Mouse (Mus musculus): ENCODE measurements around the gene Irf9. TPM values are rescaled to one million over a fixed set of nuclear protein-coding genes. Genes with fewer than 3 reads are reported as not detected.

The Irf9 gene
- polyA plus RNA-seq, 2 experiments, result 9.8 to 21.0 TPM

- H3K27me3 ChIP-seq (ENCODE audit: control insufficient read depth, insufficient read depth, low read length), result no peaks in the 10 kb centered on the region
- H3K9me3 ChIP-seq (ENCODE audit: control insufficient read depth, low read length), result no peaks in the 10 kb centered on the region
- no peak for DNase-seq (ENCODE audit: low spot score)
- no peak overlapping the region for H3K27ac ChIP-seq (replicated peaks; ENCODE audit: low read depth, low read length)
- H3K4me2 ChIP-seq (replicated peaks; ENCODE audit: low read depth, low read length, severe bottlenecking), result no peak overlapping the region
- peaks cover under 1% of the 10 kb centered on the region; the same call in 1 of the 2 replicates for H3K36me3 ChIP-seq (ENCODE audit: control insufficient read depth, insufficient read depth, low read length)
- no peak overlapping the region for H3K4me3 ChIP-seq (replicated peaks; ENCODE audit: low read length)
- 85% methylated on average over 7 of the region's 7 CpGs for WGBS
- no peak overlapping the region for H3K9ac ChIP-seq (ENCODE audit: low read depth, low read length, severe bottlenecking)
- ATAC-seq (ENCODE audit: low FRiP score, low read depth), result no peak
- TF ChIP-seq POLR2A (IDR thresholded peaks at IDR 0.05; ENCODE audit: borderline replicate concordance, extremely low read depth, insufficient read depth, insufficient read length), result no peak
- no peaks in the 10 kb centered on the region; the same call in 1 of the 2 replicates for H3K4me1 ChIP-seq (ENCODE audit: control insufficient read depth, insufficient read depth, low read length)
Observed at GRCm38 (mm10) chr14:55614565-55615178, 11.3 kb downstream of the Irf9 start.

- H3K4me1 ChIP-seq (ENCODE audit: control insufficient read depth, insufficient read depth, low read length), result no peaks in the 10 kb centered on the region; the same call in 1 of the 2 replicates
- H3K36me3 ChIP-seq (ENCODE audit: control insufficient read depth, insufficient read depth, low read length), result no peaks in the 10 kb centered on the region
- TF ChIP-seq POLR2A (IDR thresholded peaks at IDR 0.05; ENCODE audit: borderline replicate concordance, extremely low read depth, insufficient read depth, insufficient read length), result no peak
- no peak overlapping the region for H3K4me3 ChIP-seq (replicated peaks; ENCODE audit: low read length)
- ATAC-seq (ENCODE audit: low FRiP score, low read depth) (no peak), DNase-seq (ENCODE audit: low spot score) (no peak)
- WGBS, result 59% methylated on average over 2 of the region's 2 CpGs
- H3K9me3 ChIP-seq (ENCODE audit: control insufficient read depth, low read length), result no peaks in the 10 kb centered on the region
- H3K4me2 ChIP-seq (replicated peaks; ENCODE audit: low read depth, low read length, severe bottlenecking), result no peak overlapping the region
- H3K27me3 ChIP-seq (ENCODE audit: control insufficient read depth, insufficient read depth, low read length), result no peaks in the 10 kb centered on the region
- H3K9ac ChIP-seq (ENCODE audit: low read depth, low read length, severe bottlenecking), result no peak overlapping the region
- no peak overlapping the region for H3K27ac ChIP-seq (replicated peaks; ENCODE audit: low read depth, low read length)
Observed at GRCm38 (mm10) chr14:55615876-55616275, 12.5 kb downstream of the Irf9 start.

DNA sequence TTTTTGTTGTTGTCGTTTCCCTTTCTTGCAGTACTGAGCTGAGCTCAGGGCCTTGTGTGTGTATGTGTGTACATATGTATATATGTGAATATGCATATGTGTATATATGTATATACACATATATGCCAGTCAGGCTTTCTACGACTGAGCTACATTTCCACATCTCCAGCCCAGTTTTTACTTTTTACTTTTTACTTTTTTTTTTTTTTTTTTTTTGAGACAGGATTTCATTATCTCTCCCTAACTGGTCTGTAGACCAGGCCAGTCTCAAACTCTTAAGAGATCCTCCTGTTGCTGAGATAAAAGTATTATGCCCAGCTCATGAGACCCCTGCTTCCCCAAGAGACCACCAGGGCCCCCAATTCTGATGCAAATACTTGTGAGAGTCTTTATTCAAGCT, 13.5 kb downstream of the Irf9 start:
- 79% methylated on average over 2 of the region's 2 CpGs for WGBS
- H3K9ac ChIP-seq (ENCODE audit: low read depth, low read length, severe bottlenecking), result no peak overlapping the region
- H3K36me3 ChIP-seq (ENCODE audit: control insufficient read depth, insufficient read depth, low read length), result no peaks in the 10 kb centered on the region
- no peaks in the 10 kb centered on the region for H3K27me3 ChIP-seq (ENCODE audit: control insufficient read depth, insufficient read depth, low read length)
- H3K27ac ChIP-seq (replicated peaks; ENCODE audit: low read depth, low read length), result no peak overlapping the region
- no peaks in the 10 kb centered on the region for H3K9me3 ChIP-seq (ENCODE audit: control insufficient read depth, low read length)
- no peak overlapping the region for H3K4me2 ChIP-seq (replicated peaks; ENCODE audit: low read depth, low read length, severe bottlenecking)
- H3K4me1 ChIP-seq (ENCODE audit: control insufficient read depth, insufficient read depth, low read length), result no peaks in the 10 kb centered on the region; the same call in 1 of the 2 replicates
- no peak overlapping the region for H3K4me3 ChIP-seq (replicated peaks; ENCODE audit: low read length)
- ATAC-seq (ENCODE audit: low FRiP score, low read depth) (no peak), DNase-seq (ENCODE audit: low spot score) (no peak)
- no peak for TF ChIP-seq POLR2A (IDR thresholded peaks at IDR 0.05; ENCODE audit: borderline replicate concordance, extremely low read depth, insufficient read depth, insufficient read length)

- no peak for TF ChIP-seq POLR2A (IDR thresholded peaks at IDR 0.05; ENCODE audit: borderline replicate concordance, extremely low read depth, insufficient read depth, insufficient read length)
- DNase-seq (ENCODE audit: low spot score) (peak; percentile 46), ATAC-seq (ENCODE audit: low FRiP score, low read depth) (peak; percentile 73)
- H3K36me3 ChIP-seq (ENCODE audit: control insufficient read depth, insufficient read depth, low read length), result no peaks in the 10 kb centered on the region
- 0 out of 2 replicates have a peak within 1 kb of the TSS, but pooled peaks have one; percentile 12 for H3K9ac ChIP-seq (ENCODE audit: low read depth, low read length, severe bottlenecking)
- no peak within 1 kb of the TSS for H3K27ac ChIP-seq (replicated peaks; ENCODE audit: low read depth, low read length)
- H3K4me2 ChIP-seq (replicated peaks; ENCODE audit: low read depth, low read length, severe bottlenecking), result peak within 1 kb of the TSS; percentile 39
- no peaks in the 10 kb centered on the region for H3K9me3 ChIP-seq (ENCODE audit: control insufficient read depth, low read length)
- peak within 1 kb of the TSS; percentile 21 for H3K4me3 ChIP-seq (replicated peaks; ENCODE audit: low read length)
- H3K27me3 ChIP-seq (ENCODE audit: control insufficient read depth, insufficient read depth, low read length), result no peaks in the 10 kb centered on the region
- H3K4me1 ChIP-seq (ENCODE audit: control insufficient read depth, insufficient read depth, low read length), result no peaks in the 10 kb centered on the region; the same call in 1 of the 2 replicates
- 16% methylated on average over 17 of the region's 21 CpGs for WGBS
Observed at GRCm38 (mm10) chr14:55617822-55618221, 14.5 kb downstream of the Irf9 start, which contains the start of gene Rec8. Rec8 (plus strand) TSS chr14:55618037.

DNA sequence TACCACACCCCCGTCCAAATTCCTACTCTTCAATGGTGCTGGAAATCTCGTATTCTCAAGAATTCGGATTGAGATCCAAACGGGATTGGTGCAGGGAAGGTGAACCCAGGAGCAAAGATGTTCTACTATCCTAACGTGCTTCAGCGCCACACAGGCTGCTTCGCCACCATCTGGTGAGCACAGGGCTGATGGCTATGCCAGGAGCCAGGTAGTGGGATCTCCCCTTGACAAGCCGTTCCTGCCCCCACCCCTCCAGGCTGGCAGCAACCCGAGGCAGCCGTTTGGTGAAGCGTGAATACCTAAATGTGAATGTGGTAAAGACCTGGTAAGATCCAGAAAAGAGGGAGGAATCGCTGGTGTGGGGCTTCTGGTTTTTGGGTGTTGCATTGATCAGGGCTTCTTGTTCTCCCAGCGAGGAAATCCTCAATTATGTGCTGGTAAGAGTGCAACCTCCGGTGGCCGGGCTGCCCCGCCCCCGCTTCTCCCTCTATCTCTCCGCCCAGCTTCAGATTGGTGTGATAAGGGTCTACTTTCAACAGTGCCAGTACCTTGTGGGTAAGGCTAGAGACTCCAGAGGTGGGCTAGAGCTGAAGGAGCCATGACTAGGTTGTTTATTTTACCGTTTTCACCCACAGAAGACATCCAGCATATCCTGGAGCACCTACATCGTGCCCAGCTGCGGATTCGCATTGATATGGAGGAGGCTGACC, 15.3 kb downstream of the Irf9 start:
- DNase-seq (ENCODE audit: low spot score), result no peak

More for the DNA sequence above, 15.3 kb downstream of the Irf9 start:
- Histone ChIP-seq H3K27me3 (ENCODE audit: control insufficient read depth, insufficient read depth, low read length) (no peaks in the 10 kb centered on the region), H3K9me3 (ENCODE audit: control insufficient read depth, low read length) (no peaks in the 10 kb centered on the region), H3K27ac (replicated peaks; ENCODE audit: low read depth, low read length) (no peak overlapping the region), H3K4me2 (replicated peaks; ENCODE audit: low read depth, low read length, severe bottlenecking) (peak overlapping the region; percentile 39), H3K36me3 (ENCODE audit: control insufficient read depth, insufficient read depth, low read length) (peaks cover under 1% of the 10 kb centered on the region; the same call in 1 of the 2 replicates), H3K4me3 (replicated peaks; ENCODE audit: low read length) (peak overlapping the region; percentile 21), H3K4me1 (ENCODE audit: control insufficient read depth, insufficient read depth, low read length) (no peaks in the 10 kb centered on the region; the same call in 1 of the 2 replicates), H3K9ac (ENCODE audit: low read depth, low read length, severe bottlenecking) (0 out of 2 replicates have a peak overlapping the region, but pooled peaks have one; percentile 12)
- ATAC-seq (ENCODE audit: low FRiP score, low read depth), result no peak
- TF ChIP-seq POLR2A (IDR thresholded peaks at IDR 0.05; ENCODE audit: borderline replicate concordance, extremely low read depth, insufficient read depth, insufficient read length), result no peak
- 43% methylated on average over 22 of the region's 22 CpGs for WGBS
